ENCODE assay signal across 9 mouse cellular contexts in genomic region chr8:94182055-94182929, GRCm38 (mm10). TPM values are rescaled to one million over a fixed set of nuclear protein-coding genes. Genes with fewer than 3 reads are reported as not detected.
DNase-seq lines count a peak whose midpoint lies in the region; ATAC-seq and TF ChIP-seq lines count a peak whose summit lies in the region.
"Had no signal": no experiment of that assay in that cellular context is flagged by ENCODE, and none has a peak within 500 bp of the region (broad histone marks: within the 10 kb centered on the region; RNA-seq: fewer than 3 reads in every experiment).

No protein-coding gene starts in this region.

- no peak for ATAC-seq in midbrain, embryonic 11.5 days (ENCODE audit: low FRiP score)
- ATAC-seq in midbrain, postnatal 0 days (ENCODE audit: low FRiP score): no peak
- ATAC-seq in limb, embryonic 13.5 days (ENCODE audit: low FRiP score, low read depth): no peak
- no peak for ATAC-seq in stomach, embryonic 16.5 days (ENCODE audit: insufficient read depth, low FRiP score)

- peaks cover 98% of the 10 kb centered on the region for H3K27me3 ChIP-seq in heart, embryonic 10.5 days (ENCODE audit: insufficient read depth, poor library complexity, severe bottlenecking)
- H3K27me3 ChIP-seq in midbrain, embryonic 11.5 days (ENCODE audit: control insufficient read depth, insufficient read depth, low read length): peaks cover 80% of the 10 kb centered on the region
- peaks cover 60% of the 10 kb centered on the region for H3K27me3 ChIP-seq in midbrain, postnatal 0 days (ENCODE audit: insufficient read depth, low read length)
- H3K27me3 ChIP-seq in limb, embryonic 13.5 days: peaks cover 97% of the 10 kb centered on the region
- H3K27me3 ChIP-seq in stomach, embryonic 16.5 days (ENCODE audit: control insufficient read depth, insufficient read depth, low read length): peaks cover 10% of the 10 kb centered on the region

- peak overlapping the region; percentile 72; the same call in 1 of the 2 replicates for H3K27ac ChIP-seq in heart, embryonic 10.5 days
- no peak overlapping the region for H3K27ac ChIP-seq in midbrain, embryonic 11.5 days (ENCODE audit: low read depth, low read length)
- no peak overlapping the region for H3K27ac ChIP-seq in midbrain, postnatal 0 days (ENCODE audit: low read depth, low read length)
- no peak overlapping the region for H3K27ac ChIP-seq in limb, embryonic 13.5 days
- peak overlapping the region; percentile 93 for H3K27ac ChIP-seq in stomach, embryonic 16.5 days (ENCODE audit: low read length)

- H3K4me2 ChIP-seq in midbrain, embryonic 11.5 days: peak overlapping the region; percentile 34; the same call in 1 of the 2 replicates
- no peak overlapping the region for H3K4me2 ChIP-seq in midbrain, postnatal 0 days (ENCODE audit: low read depth, low read length, poor library complexity, severe bottlenecking)
- peak overlapping the region; percentile 58 for H3K4me2 ChIP-seq in limb, embryonic 13.5 days (replicated peaks)
- H3K4me2 ChIP-seq in stomach, embryonic 16.5 days (ENCODE audit: low read depth, low read length): peak overlapping the region; percentile 49

- H3K4me3 ChIP-seq in heart, embryonic 10.5 days: peak overlapping the region; percentile 48
- no peak overlapping the region for H3K4me3 ChIP-seq in midbrain, embryonic 11.5 days (ENCODE audit: low read depth, low read length)
- no peak overlapping the region for H3K4me3 ChIP-seq in midbrain, postnatal 0 days (ENCODE audit: low read depth, low read length)
- no peak overlapping the region for H3K4me3 ChIP-seq in limb, embryonic 13.5 days
- peak overlapping the region; percentile 36 for H3K4me3 ChIP-seq in stomach, embryonic 16.5 days (replicated peaks; ENCODE audit: low read length)

- H3K9ac ChIP-seq in midbrain, embryonic 11.5 days (ENCODE audit: low read length): no peak overlapping the region
- H3K9ac ChIP-seq in midbrain, postnatal 0 days (replicated peaks; ENCODE audit: low read length, poor library complexity, severe bottlenecking): no peak overlapping the region
- H3K9ac ChIP-seq in limb, embryonic 13.5 days: no peak overlapping the region
- H3K9ac ChIP-seq in stomach, embryonic 16.5 days (ENCODE audit: low read length): peak overlapping the region; percentile 67

- TF ChIP-seq CTCF in midbrain, postnatal 0 days (IDR thresholded peaks at IDR 0.05): no peak

- no peaks in the 10 kb centered on the region for H3K9me3 ChIP-seq in heart, embryonic 10.5 days
- no peaks in the 10 kb centered on the region for H3K9me3 ChIP-seq in midbrain, embryonic 11.5 days (ENCODE audit: control insufficient read depth, low read length)
- no peaks in the 10 kb centered on the region for H3K9me3 ChIP-seq in midbrain, postnatal 0 days (ENCODE audit: low read length)
- H3K9me3 ChIP-seq in limb, embryonic 13.5 days: no peaks in the 10 kb centered on the region
- H3K9me3 ChIP-seq in stomach, embryonic 16.5 days (replicated peaks; ENCODE audit: control insufficient read depth, low read length): no peaks in the 10 kb centered on the region

- 68% methylated on average over 13 of the region's 13 CpGs for WGBS in heart, embryonic 10.5 days
- 69% methylated on average over 13 of the region's 13 CpGs for WGBS in midbrain, embryonic 11.5 days
- WGBS in midbrain, postnatal 0 days: 64% methylated on average over 13 of the region's 13 CpGs
- 64% methylated on average over 13 of the region's 13 CpGs for WGBS in limb, embryonic 13.5 days
- WGBS in stomach, embryonic 16.5 days: 48% methylated on average over 13 of the region's 13 CpGs

- no peaks in the 10 kb centered on the region for H3K36me3 ChIP-seq in heart, embryonic 10.5 days
- H3K36me3 ChIP-seq in midbrain, embryonic 11.5 days (ENCODE audit: control insufficient read depth, insufficient read depth, low read length): no peaks in the 10 kb centered on the region
- H3K36me3 ChIP-seq in midbrain, postnatal 0 days (ENCODE audit: insufficient read depth, low read length): no peaks in the 10 kb centered on the region
- no peaks in the 10 kb centered on the region for H3K36me3 ChIP-seq in limb, embryonic 13.5 days
- H3K36me3 ChIP-seq in stomach, embryonic 16.5 days (ENCODE audit: control insufficient read depth, insufficient read depth, low read length): no peaks in the 10 kb centered on the region

- DNase-seq in heart, embryonic 10.5 days (ENCODE audit: low spot score): no peak
- no peak for DNase-seq in heart, adult 18-20 months
- peak; percentile 84 for DNase-seq in midbrain, embryonic 11.5 days (ENCODE audit: low spot score, missing footprints)
- DNase-seq in midbrain, postnatal 0 days (ENCODE audit: low spot score): no peak
- DNase-seq in testis, postnatal 14 days (ENCODE audit: low spot score): no peak
- DNase-seq in cerebellum, adult 11-12 months: no peak

- peaks cover 49% of the 10 kb centered on the region for H3K4me1 ChIP-seq in heart, embryonic 10.5 days
- H3K4me1 ChIP-seq in midbrain, embryonic 11.5 days (ENCODE audit: control insufficient read depth, insufficient read depth, low read length): peaks cover 15% of the 10 kb centered on the region
- peaks cover 3% of the 10 kb centered on the region for H3K4me1 ChIP-seq in midbrain, postnatal 0 days (ENCODE audit: insufficient read depth, low read length)
- H3K4me1 ChIP-seq in limb, embryonic 13.5 days: peaks cover 51% of the 10 kb centered on the region
- H3K4me1 ChIP-seq in stomach, embryonic 16.5 days (ENCODE audit: control insufficient read depth, insufficient read depth, low read length): peaks cover 37% of the 10 kb centered on the region

RNA-seq across cellular contexts. Expression of gene Mt1, which starts 3.4 kb away (rescaled TPM):
- polyA plus RNA-seq in heart, embryonic 10.5 days (2016; fragmentation: Nextera tagmentation; extraction: Ambion mirVana): 361 and 393 TPM in 2 replicates
- 100 to 1,000 TPM; 240 to 413 TPM for total RNA-seq in heart, adult 18-20 months (2021)
- polyA plus RNA-seq in midbrain, embryonic 11.5 days (2014; fragmentation: Nextera tagmentation; extraction: Ambion mirVana): 87.0 and 94.1 TPM in 2 replicates
- total RNA-seq in midbrain, postnatal 0 days (2014; rRNA removed): 460 and 504 TPM in 2 replicates
- 387 and 420 TPM in 2 replicates for polyA plus RNA-seq in midbrain, postnatal 0 days (2015; fragmentation: Nextera tagmentation; extraction: Ambion mirVana)
- polyA plus RNA-seq in limb, embryonic 13.5 days (2015; fragmentation: Nextera tagmentation; extraction: Ambion mirVana): 77.3 and 102 TPM in 2 replicates
- polyA plus RNA-seq in stomach, embryonic 16.5 days (2015; fragmentation: Nextera tagmentation; extraction: Ambion mirVana): 1,904 and 1,931 TPM in 2 replicates

RNA-seq across cellular contexts. Expression of gene Mt2, which starts 9.8 kb away (rescaled TPM):
- 86.3 and 113 TPM in 2 replicates for polyA plus RNA-seq in heart, embryonic 10.5 days (2016; fragmentation: Nextera tagmentation; extraction: Ambion mirVana)
- total RNA-seq in heart, adult 18-20 months (2021): 10 to 100 TPM; 24.4 to 89.7 TPM
- 22.9 and 29.8 TPM in 2 replicates for polyA plus RNA-seq in midbrain, embryonic 11.5 days (2014; fragmentation: Nextera tagmentation; extraction: Ambion mirVana)
- 57.7 and 131 TPM in 2 replicates for total RNA-seq in midbrain, postnatal 0 days (2014; rRNA removed)
- 92.3 and 101 TPM in 2 replicates for polyA plus RNA-seq in midbrain, postnatal 0 days (2015; fragmentation: Nextera tagmentation; extraction: Ambion mirVana)
- polyA plus RNA-seq in limb, embryonic 13.5 days (2015; fragmentation: Nextera tagmentation; extraction: Ambion mirVana): 28.0 and 31.7 TPM in 2 replicates
- polyA plus RNA-seq in stomach, embryonic 16.5 days (2015; fragmentation: Nextera tagmentation; extraction: Ambion mirVana): 524 and 598 TPM in 2 replicates

RNA-seq across cellular contexts. Expression of gene Mt3, which starts 29.9 kb away (rescaled TPM):
- polyA plus RNA-seq in heart, embryonic 10.5 days (2016; fragmentation: Nextera tagmentation; extraction: Ambion mirVana): 10.6 and 15.7 TPM in 2 replicates
- 1 to 10 TPM; 2.2 to 2.4 TPM for total RNA-seq in heart, adult 18-20 months (2021)
- polyA plus RNA-seq in midbrain, embryonic 11.5 days (2014; fragmentation: Nextera tagmentation; extraction: Ambion mirVana): 8.5 and 12.0 TPM in 2 replicates
- 571 and 599 TPM in 2 replicates for total RNA-seq in midbrain, postnatal 0 days (2014; rRNA removed)
- 314 and 354 TPM in 2 replicates for polyA plus RNA-seq in midbrain, postnatal 0 days (2015; fragmentation: Nextera tagmentation; extraction: Ambion mirVana)
- 0.99 and 1.2 TPM in 2 replicates for polyA plus RNA-seq in limb, embryonic 13.5 days (2015; fragmentation: Nextera tagmentation; extraction: Ambion mirVana)
- polyA plus RNA-seq in stomach, embryonic 16.5 days (2015; fragmentation: Nextera tagmentation; extraction: Ambion mirVana): 3.7 and 3.8 TPM in 2 replicates
- total RNA-seq: hematopoietic stem cell, adult 5-6 weeks had no signal

RNA-seq across cellular contexts. Expression of gene Nup93, which starts 32.1 kb away (rescaled TPM):
- polyA plus RNA-seq in heart, embryonic 10.5 days (2016; fragmentation: Nextera tagmentation; extraction: Ambion mirVana): 98.2 and 118 TPM in 2 replicates
- 10 to 100 TPM; 15.6 to 16.2 TPM for total RNA-seq in heart, adult 18-20 months (2021)
- polyA plus RNA-seq in midbrain, embryonic 11.5 days (2014; fragmentation: Nextera tagmentation; extraction: Ambion mirVana): 118 and 121 TPM in 2 replicates
- 47.9 and 65.3 TPM in 2 replicates for total RNA-seq in midbrain, postnatal 0 days (2014; rRNA removed)
- 38.4 and 39.9 TPM in 2 replicates for polyA plus RNA-seq in midbrain, postnatal 0 days (2015; fragmentation: Nextera tagmentation; extraction: Ambion mirVana)
- polyA plus RNA-seq in limb, embryonic 13.5 days (2015; fragmentation: Nextera tagmentation; extraction: Ambion mirVana): 93.7 and 99.2 TPM in 2 replicates
- 64.9 and 68.5 TPM in 2 replicates for polyA plus RNA-seq in stomach, embryonic 16.5 days (2015; fragmentation: Nextera tagmentation; extraction: Ambion mirVana)

RNA-seq across cellular contexts. Expression of gene Mt4, which starts 45.3 kb away (rescaled TPM):
- polyA plus RNA-seq in heart, embryonic 10.5 days (2016; fragmentation: Nextera tagmentation; extraction: Ambion mirVana): not detected in 2 replicates
- not detected for total RNA-seq in heart, adult 18-20 months (2021)
- polyA plus RNA-seq in midbrain, embryonic 11.5 days (2014; fragmentation: Nextera tagmentation; extraction: Ambion mirVana): not detected in 2 replicates
- not detected in 2 replicates for total RNA-seq in midbrain, postnatal 0 days (2014; rRNA removed)
- not detected in 2 replicates for polyA plus RNA-seq in midbrain, postnatal 0 days (2015; fragmentation: Nextera tagmentation; extraction: Ambion mirVana)
- not detected in 2 replicates for polyA plus RNA-seq in limb, embryonic 13.5 days (2015; fragmentation: Nextera tagmentation; extraction: Ambion mirVana)
- polyA plus RNA-seq in stomach, embryonic 16.5 days (2015; fragmentation: Nextera tagmentation; extraction: Ambion mirVana): 0.70 and 1.6 TPM in 2 replicates
- total RNA-seq: hematopoietic stem cell, adult 5-6 weeks had no signal

Comparison
In these comparisons a context has a peak if more than half of its experiments do, and no peak if none do; other contexts are left out.
1. RNA of gene Mt3, which starts 29.9 kb away (polyA plus RNA-seq): 314 to 354 TPM in midbrain, postnatal 0 days; 8.5 to 12.0 TPM in midbrain, embryonic 11.5 days, 10.6 to 15.7 TPM in heart, embryonic 10.5 days, 3.7 to 3.8 TPM in stomach, embryonic 16.5 days and 0.99 to 1.2 TPM in limb, embryonic 13.5 days; every median in the first group is over 10 times any median in the second.
2. H3K27ac ChIP-seq: peak in heart, embryonic 10.5 days (single experiment) and stomach, embryonic 16.5 days (single experiment); none in midbrain, embryonic 11.5 days (single experiment), midbrain, postnatal 0 days (single experiment) and limb, embryonic 13.5 days (single experiment).
3. H3K4me3 ChIP-seq: peak in heart, embryonic 10.5 days (single experiment) and stomach, embryonic 16.5 days (single experiment); none in midbrain, embryonic 11.5 days (single experiment), midbrain, postnatal 0 days (single experiment) and limb, embryonic 13.5 days (single experiment).